Mouse (Mus musculus) mesoderm, embryonic 11.5 days (tissue): ENCODE measurements around the gene Eral1.

ENCODE experiments used
- DNase-seq: peaks from one replicate; pipeline ENCODE4 v3.0.0-alpha.2; 2012; ENCODE audit warnings: low read depth, low spot score

Gene Eral1

DNA sequence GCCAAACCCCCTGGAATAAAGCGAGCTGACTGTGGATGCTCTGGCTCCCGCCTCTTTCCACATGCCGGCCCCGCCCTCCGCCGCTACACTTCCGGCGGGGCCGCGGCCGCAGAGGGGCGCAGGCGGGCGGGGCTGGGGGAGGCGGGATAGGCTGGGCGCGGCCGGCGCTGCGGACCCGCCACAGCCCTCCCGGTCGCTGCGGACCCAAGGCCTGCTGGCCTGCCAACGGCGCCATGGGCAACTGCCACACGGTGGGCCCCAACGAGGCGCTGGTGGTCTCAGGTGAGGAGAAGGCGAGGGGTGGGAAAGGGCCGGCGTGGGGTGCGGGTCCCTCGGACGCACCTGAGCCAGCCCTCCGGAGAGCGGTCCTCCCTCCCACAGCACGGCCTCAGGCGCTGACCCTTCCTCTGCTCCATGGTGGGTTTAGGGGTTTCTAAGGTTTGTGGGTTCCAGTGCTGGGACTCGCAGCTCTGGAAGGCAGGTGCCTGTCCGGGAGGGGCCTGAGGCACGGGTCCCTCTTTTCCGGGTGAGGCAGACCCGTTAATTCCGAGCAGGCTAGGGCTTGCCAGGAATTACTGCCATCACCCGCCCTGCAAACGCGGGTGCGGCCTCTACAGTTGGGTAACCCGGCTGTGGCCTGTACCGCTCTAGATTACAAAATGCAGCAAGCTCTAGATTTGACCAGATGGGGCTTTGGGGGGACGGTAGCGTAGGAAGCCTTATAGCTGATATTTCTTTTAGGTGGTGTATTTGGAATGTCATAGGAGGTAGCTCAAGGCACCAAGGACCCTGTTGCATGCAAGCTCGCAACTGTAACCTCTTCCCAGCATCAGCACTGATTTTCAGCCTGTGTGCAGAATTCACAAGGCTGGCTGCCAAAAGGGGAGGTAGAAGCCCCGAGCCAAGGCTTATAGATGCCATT lies 42.1 kb downstream of the Eral1 start, which contains the start of gene Flot2:
Flot2 (plus strand) TSS at position 101 of the 922 bp plus-strand sequence.
- peak; percentile 52 for DNase-seq

- no peak for DNase-seq
Measured at GRCm38 (mm10) chr11:78036791-78037190, 43.4 kb downstream of the Eral1 start.

GRCm38 (mm10) chr11:78033931-78034617 lies 46.1 kb downstream of the Eral1 start:
- no peak for DNase-seq

GRCm38 (mm10) chr11:78032809-78033195 lies 47.4 kb downstream of the Eral1 start:
- DNase-seq, result no peak

GRCm38 (mm10) chr11:78031947-78032808 lies 48.0 kb downstream of the Eral1 start, which contains the start of gene Dhrs13:
Dhrs13 (plus strand) TSS chr11:78032280.
- DNase-seq, result peak; percentile 95

DNA sequence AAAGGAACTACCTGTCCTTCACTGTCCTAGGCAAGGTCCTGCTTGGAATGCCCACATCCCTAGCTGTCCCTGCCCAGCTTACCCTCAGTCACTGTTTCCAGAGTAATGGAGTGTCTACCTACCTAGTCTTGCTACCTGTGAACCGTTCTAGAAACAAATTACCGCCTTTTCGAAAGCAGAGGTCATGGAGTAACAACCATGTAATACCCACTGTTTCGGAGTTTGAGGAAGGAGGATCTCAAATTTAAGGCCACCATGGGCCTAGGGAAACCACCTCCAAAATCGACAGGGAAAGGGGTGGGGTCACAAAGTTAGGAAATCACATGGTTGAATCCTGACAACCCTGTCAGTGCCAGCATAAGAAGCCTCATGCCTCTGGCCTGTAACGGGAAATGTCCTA lies 48.8 kb downstream of the Eral1 start:
- no peak for DNase-seq

- no peak for DNase-seq
Measured at GRCm38 (mm10) chr11:78030600-78030999, 49.6 kb downstream of the Eral1 start.

DNA sequence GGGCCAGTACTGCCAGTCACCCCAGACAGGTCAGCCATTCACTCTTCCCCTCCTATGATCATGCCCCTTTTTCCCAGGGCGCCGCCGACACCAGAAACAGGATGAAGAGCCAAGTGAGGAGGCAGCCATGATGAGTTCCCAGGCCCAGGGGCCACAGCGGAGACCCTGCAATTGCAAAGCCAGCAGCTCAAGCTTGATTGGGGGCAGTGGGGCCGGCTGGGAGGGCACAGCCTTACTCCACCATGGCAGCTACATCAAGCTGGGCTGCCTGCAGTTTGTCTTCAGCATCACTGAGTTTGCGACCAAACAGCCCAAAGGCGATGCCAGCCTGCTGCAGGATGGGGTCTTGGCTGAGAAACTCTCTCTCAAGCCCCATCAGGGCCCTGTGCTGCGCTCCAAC lies 50.9 kb downstream of the Eral1 start:
- no peak for DNase-seq

DNA sequence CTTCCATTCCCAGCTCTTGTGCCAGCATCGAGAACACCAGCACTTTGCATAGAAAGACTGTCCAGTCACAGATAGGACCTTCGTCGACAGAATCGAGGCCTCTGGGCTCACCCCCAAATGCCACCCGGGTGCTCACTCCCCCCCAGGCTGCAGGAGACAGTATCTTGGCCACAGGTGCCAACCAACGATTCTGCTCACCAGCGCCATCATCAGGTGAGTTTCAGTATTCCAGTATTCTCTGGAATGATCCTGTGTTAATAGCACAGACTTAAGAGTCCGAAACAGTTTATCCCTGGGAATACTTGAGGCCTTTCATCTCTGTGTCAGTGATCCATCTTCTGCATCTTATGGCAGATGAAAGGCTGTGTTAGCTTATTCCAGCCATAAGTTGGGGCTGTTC lies 56.6 kb downstream of the Eral1 start:
- DNase-seq, result peak; percentile 43
